In the genomic region with DNA sequence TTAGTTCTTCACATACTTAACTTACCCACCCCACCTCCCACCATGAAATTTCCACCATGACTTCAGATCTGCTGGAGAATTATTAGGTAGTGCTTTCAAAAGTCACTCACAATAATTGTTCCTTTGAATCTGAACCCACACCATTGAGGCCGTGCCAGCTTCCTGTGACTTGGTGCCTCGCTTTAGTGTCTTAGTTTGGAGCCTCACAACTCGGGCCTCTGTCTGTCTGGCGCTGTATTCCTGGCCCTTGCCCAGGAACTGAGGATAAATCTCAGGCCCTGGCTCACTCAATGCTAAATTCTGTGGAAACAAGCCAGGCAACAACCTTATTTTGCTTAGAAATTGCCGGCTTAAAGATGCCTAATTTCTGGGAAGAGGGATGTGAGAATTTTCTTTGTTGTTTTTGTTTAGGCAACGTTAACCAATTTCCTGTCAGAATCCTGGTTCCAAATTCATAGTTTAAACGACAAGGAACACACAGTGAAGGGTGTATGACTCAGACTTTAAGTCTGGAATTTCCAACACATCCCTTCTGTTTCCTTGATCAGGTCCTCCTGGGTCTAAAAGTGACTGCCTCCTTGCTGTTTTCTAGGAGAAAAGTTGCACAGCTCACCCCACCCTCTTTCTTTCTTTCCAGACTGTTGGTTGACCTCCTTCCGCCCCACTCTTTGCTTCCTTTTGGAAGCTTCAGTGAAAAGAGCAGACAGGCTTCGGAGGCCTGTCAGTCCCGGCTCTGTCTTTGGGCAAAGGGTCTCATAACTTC, we compare ENCODE assay signal across 9 mouse cellular contexts. TPM values are rescaled to one million over a fixed set of nuclear protein-coding genes. Genes with fewer than 3 reads are reported as not detected.
DNase-seq lines count a peak whose midpoint lies in the region; ATAC-seq and TF ChIP-seq lines count a peak whose summit lies in the region.
"Had no signal": no experiment of that assay in that cellular context is flagged by ENCODE, and none has a peak within 500 bp of the region (broad histone marks: within the 10 kb centered on the region; RNA-seq: fewer than 3 reads in every experiment).

No protein-coding gene starts in this region.

- peak overlapping the region; percentile 63 for H3K4me2 ChIP-seq in limb, embryonic 14.5 days (replicated peaks; ENCODE audit: low read depth, low read length, severe bottlenecking)
- peak overlapping the region; percentile 72 for H3K4me2 ChIP-seq in neural tube, embryonic 14.5 days (ENCODE audit: low read depth, low read length)

- WGBS in limb, embryonic 14.5 days: 21% methylated on average over 10 of the region's 10 CpGs
- WGBS in neural tube, embryonic 14.5 days: 14% methylated on average over 10 of the region's 10 CpGs

- intact Hi-C loops in left cerebral cortex, adult 2 months (cut with DNase I): loop anchor here (2.0 kb wide), 1 partner anchor 27 kb away; the partner anchor contains the start of gene Rbm8a
- intact Hi-C loops in left cerebral cortex, postnatal 36 days (cut with DNase I): loop anchor here (2.0 kb wide), 1 partner anchor 27 kb away; the partner anchor contains the start of gene Rbm8a
- intact Hi-C loops in heart, postnatal 10 days (cut with DNase I): loop anchor here (2.0 kb wide), 1 partner anchor 33 kb away; the partner anchor contains the start of genes Gm42957 and Pex11b
- intact Hi-C loops in left cerebral cortex, postnatal 10 days (cut with DNase I): no loop called here

- H3K27me3 ChIP-seq in limb, embryonic 14.5 days (ENCODE audit: control insufficient read depth, insufficient read depth, low read length): no peaks in the 10 kb centered on the region
- H3K27me3 ChIP-seq in neural tube, embryonic 14.5 days (ENCODE audit: control insufficient read depth, insufficient read depth, low read length): no peaks in the 10 kb centered on the region

- DNase-seq in left cerebral cortex, adult 2 months (ENCODE audit: extremely low spot score in 1 of 2, low spot score in 2 of 2): peak in 1 of 2 experiments; percentile 24
- DNase-seq in left cerebral cortex, postnatal 36 days (ENCODE audit: low spot score in 2 of 2): no peak
- peak; percentile 68 to 74 for DNase-seq in heart, postnatal 10 days
- DNase-seq in limb, embryonic 14.5 days (ENCODE audit: low spot score): peak; percentile 28
- DNase-seq in MN1 (ENCODE audit: low spot score): no peak
- DNase-seq in left cerebral cortex, postnatal 10 days (ENCODE audit: extremely low spot score in 1 of 2, low spot score in 2 of 2): no peak

- no peak for TF ChIP-seq POLR2A in cortical plate, adult 2 months (IDR thresholded peaks at IDR 0.05; ENCODE audit: extremely low read depth, insufficient read depth, low read length)
- TF ChIP-seq POLR2A in limb, embryonic 14.5 days (IDR thresholded peaks at IDR 0.05; ENCODE audit: borderline replicate concordance, extremely low read depth, insufficient read depth, insufficient read length): no peak

- peak overlapping the region; percentile 86 for H3K9ac ChIP-seq in limb, embryonic 14.5 days (ENCODE audit: low read depth, low read length, severe bottlenecking)
- peak overlapping the region; percentile 94 for H3K9ac ChIP-seq in neural tube, embryonic 14.5 days (replicated peaks; ENCODE audit: low read depth, low read length)

- peak overlapping the region; percentile 75 for H3K4me3 ChIP-seq in left cerebral cortex, adult 2 months
- peak overlapping the region; percentile 61 for H3K4me3 ChIP-seq in cortical plate, adult 2 months (ENCODE audit: insufficient read depth, low read length)
- peak overlapping the region; percentile 74 for H3K4me3 ChIP-seq in limb, embryonic 14.5 days (replicated peaks; ENCODE audit: low read length)
- peak overlapping the region; percentile 83 for H3K4me3 ChIP-seq in neural tube, embryonic 14.5 days (ENCODE audit: low read depth, low read length)

- peaks cover 15% of the 10 kb centered on the region for H3K4me1 ChIP-seq in cortical plate, adult 2 months (ENCODE audit: control insufficient read depth, insufficient read depth, low read length)
- H3K4me1 ChIP-seq in limb, embryonic 14.5 days (ENCODE audit: control insufficient read depth, insufficient read depth, low read length): peaks cover 37% of the 10 kb centered on the region
- H3K4me1 ChIP-seq in neural tube, embryonic 14.5 days (ENCODE audit: control insufficient read depth, insufficient read depth, low read length): peaks cover 47% of the 10 kb centered on the region

- no peak for ATAC-seq in limb, embryonic 14.5 days (ENCODE audit: low FRiP score, low read depth)
- ATAC-seq in neural tube, embryonic 14.5 days (ENCODE audit: low read depth): no peak

- H3K36me3 ChIP-seq in limb, embryonic 14.5 days (ENCODE audit: control insufficient read depth, insufficient read depth, low read length): peaks cover 9% of the 10 kb centered on the region
- no peaks in the 10 kb centered on the region for H3K36me3 ChIP-seq in neural tube, embryonic 14.5 days (ENCODE audit: control insufficient read depth, insufficient read depth, low read length)

- no peak for TF ChIP-seq CTCF in left cerebral cortex, adult 2 months (IDR thresholded peaks at IDR 0.05)
- TF ChIP-seq CTCF in cortical plate, adult 2 months (IDR thresholded peaks at IDR 0.05; ENCODE audit: extremely low read depth, insufficient read depth, low read length): no peak

- no peaks in the 10 kb centered on the region for H3K9me3 ChIP-seq in limb, embryonic 14.5 days (ENCODE audit: control insufficient read depth, low read length)
- no peaks in the 10 kb centered on the region for H3K9me3 ChIP-seq in neural tube, embryonic 14.5 days (ENCODE audit: control insufficient read depth, low read length)

- H3K27ac ChIP-seq in left cerebral cortex, adult 2 months: peak overlapping the region; percentile 85
- H3K27ac ChIP-seq in cortical plate, adult 2 months (ENCODE audit: insufficient read depth, low read length): peak overlapping the region; percentile 17
- peak overlapping the region; percentile 91 for H3K27ac ChIP-seq in limb, embryonic 14.5 days (replicated peaks; ENCODE audit: low read depth, low read length)
- H3K27ac ChIP-seq in neural tube, embryonic 14.5 days (ENCODE audit: low read depth, low read length): peak overlapping the region; percentile 95

RNA-seq across cellular contexts. Expression of gene Lix1l, which starts 1.2 kb away (rescaled TPM):
- 10 to 100 TPM; 18.6 to 21.5 TPM for total RNA-seq in left cerebral cortex, adult 2 months (2021)
- total RNA-seq in left cerebral cortex, postnatal 36 days (2021): 10 to 100 TPM; 17.3 to 18.3 TPM
- 20.9 and 22.7 TPM in 2 replicates for polyA plus RNA-seq in cortical plate, adult 2 months (2012; rRNA removed)
- 10 to 100 TPM; 40.1 to 54.6 TPM for total RNA-seq in heart, postnatal 10 days (2021)
- 84.2 and 99.6 TPM in 2 replicates for polyA plus RNA-seq in limb, embryonic 14.5 days (2012; rRNA removed)
- polyA plus RNA-seq in limb, embryonic 14.5 days (2014; fragmentation: Nextera tagmentation; extraction: Ambion mirVana): 8.9 and 10.4 TPM in 2 replicates
- polyA plus RNA-seq in neural tube, embryonic 14.5 days (2014; fragmentation: Nextera tagmentation; extraction: Ambion mirVana): 7.4 and 7.6 TPM in 2 replicates
- total RNA-seq in left cerebral cortex, postnatal 10 days (2021): 10 to 100 TPM; 26.5 to 27.1 TPM

RNA-seq across cellular contexts. Expression of gene Ankrd34a, which starts 5.7 kb away (rescaled TPM):
- 10 to 100 TPM; 66.8 to 70.3 TPM for total RNA-seq in left cerebral cortex, adult 2 months (2021)
- total RNA-seq in left cerebral cortex, postnatal 36 days (2021): 10 to 100 TPM; 68.9 to 75.7 TPM
- 61.6 and 61.9 TPM in 2 replicates for polyA plus RNA-seq in cortical plate, adult 2 months (2012; rRNA removed)
- total RNA-seq in heart, postnatal 10 days (2021): 1 to 10 TPM; 2.0 to 5.5 TPM
- 1.8 and 2.7 TPM in 2 replicates for polyA plus RNA-seq in limb, embryonic 14.5 days (2012; rRNA removed)
- polyA plus RNA-seq in limb, embryonic 14.5 days (2014; fragmentation: Nextera tagmentation; extraction: Ambion mirVana): 2.7 TPM in 2 replicates
- 18.6 and 21.0 TPM in 2 replicates for polyA plus RNA-seq in neural tube, embryonic 14.5 days (2014; fragmentation: Nextera tagmentation; extraction: Ambion mirVana)
- 10 to 100 TPM; 56.6 to 57.0 TPM for total RNA-seq in left cerebral cortex, postnatal 10 days (2021)

RNA-seq across cellular contexts. Expression of gene Polr3gl, which starts 8.1 kb away (rescaled TPM):
- total RNA-seq in left cerebral cortex, adult 2 months (2021): 10 to 100 TPM; 26.6 to 28.1 TPM
- 10 to 100 TPM; 22.5 to 29.9 TPM for total RNA-seq in left cerebral cortex, postnatal 36 days (2021)
- 44.5 and 55.9 TPM in 2 replicates for polyA plus RNA-seq in cortical plate, adult 2 months (2012; rRNA removed)
- 10 to 100 TPM; 24.3 to 30.9 TPM for total RNA-seq in heart, postnatal 10 days (2021)
- 36.5 and 51.7 TPM in 2 replicates for polyA plus RNA-seq in limb, embryonic 14.5 days (2012; rRNA removed)
- 11.9 and 15.3 TPM in 2 replicates for polyA plus RNA-seq in limb, embryonic 14.5 days (2014; fragmentation: Nextera tagmentation; extraction: Ambion mirVana)
- polyA plus RNA-seq in neural tube, embryonic 14.5 days (2014; fragmentation: Nextera tagmentation; extraction: Ambion mirVana): 20.5 and 22.9 TPM in 2 replicates
- 10 to 100 TPM; 26.3 to 29.3 TPM for total RNA-seq in left cerebral cortex, postnatal 10 days (2021)

RNA-seq across cellular contexts. Expression of gene Gm16253, which starts 25.3 kb away (rescaled TPM):
- not detected for total RNA-seq in left cerebral cortex, adult 2 months (2021)
- not detected for total RNA-seq in left cerebral cortex, postnatal 36 days (2021)
- not detected in 2 replicates for polyA plus RNA-seq in cortical plate, adult 2 months (2012; rRNA removed)
- total RNA-seq in heart, postnatal 10 days (2021): 1 to 10 TPM; 4.9 to 5.3 TPM
- polyA plus RNA-seq in limb, embryonic 14.5 days (2012; rRNA removed): 0.19 TPM in 1 of 2 replicates, not detected in the other
- polyA plus RNA-seq in limb, embryonic 14.5 days (2014; fragmentation: Nextera tagmentation; extraction: Ambion mirVana): 0.37 and 1.3 TPM in 2 replicates
- 0.90 and 1.2 TPM in 2 replicates for polyA plus RNA-seq in neural tube, embryonic 14.5 days (2014; fragmentation: Nextera tagmentation; extraction: Ambion mirVana)
- total RNA-seq in left cerebral cortex, postnatal 10 days (2021): not detected
- total RNA-seq: layer of hippocampus, postnatal 25 days had no signal

RNA-seq across cellular contexts. Expression of gene Rbm8a, which starts 27.6 kb away (rescaled TPM):
- 10 to 100 TPM; 37.6 to 38.5 TPM for total RNA-seq in left cerebral cortex, adult 2 months (2021)
- 10 to 100 TPM; 37.4 to 43.7 TPM for total RNA-seq in left cerebral cortex, postnatal 36 days (2021)
- polyA plus RNA-seq in cortical plate, adult 2 months (2012; rRNA removed): 33.9 and 38.0 TPM in 2 replicates
- total RNA-seq in heart, postnatal 10 days (2021): 10 to 100 TPM; 47.9 to 55.9 TPM
- 44.6 and 66.1 TPM in 2 replicates for polyA plus RNA-seq in limb, embryonic 14.5 days (2012; rRNA removed)
- 133 and 146 TPM in 2 replicates for polyA plus RNA-seq in limb, embryonic 14.5 days (2014; fragmentation: Nextera tagmentation; extraction: Ambion mirVana)
- 115 and 117 TPM in 2 replicates for polyA plus RNA-seq in neural tube, embryonic 14.5 days (2014; fragmentation: Nextera tagmentation; extraction: Ambion mirVana)
- 10 to 100 TPM; 48.0 to 54.2 TPM for total RNA-seq in left cerebral cortex, postnatal 10 days (2021)

Comparison
In these comparisons a context has a peak if more than half of its experiments do, and no peak if none do; other contexts are left out.
1. DNase-seq: peak in heart, postnatal 10 days (2 of 2) and limb, embryonic 14.5 days (single experiment); none in left cerebral cortex, postnatal 36 days (0 of 2), MN1 (single experiment) and left cerebral cortex, postnatal 10 days (0 of 2).
2. H3K27ac ChIP-seq: peak in every context shown above with its lines; median percentile 95 in neural tube, embryonic 14.5 days; 91 in limb, embryonic 14.5 days; 85 in left cerebral cortex, adult 2 months; 17 in cortical plate, adult 2 months.
3. RNA of gene Ankrd34a, which starts 5.7 kb away (total RNA-seq): 68.9 to 75.7 TPM in left cerebral cortex, postnatal 36 days, 66.8 to 70.3 TPM in left cerebral cortex, adult 2 months and 56.6 to 57.0 TPM in left cerebral cortex, postnatal 10 days; 2.0 to 5.5 TPM in heart, postnatal 10 days; every median in the first group is over 4 times any median in the second.
4. Peak in every context shown above with its lines, with median percentiles within 50 percentile points of each other: H3K4me3 ChIP-seq.